Mouse (Mus musculus): ENCODE data around the gene Ptprj. TPM values are rescaled to one million over a fixed set of nuclear protein-coding genes. Genes with fewer than 3 reads are reported as not detected.
A peak's percentile ranks its signal among the peaks of the same experiment; 100 is the strongest.

Gene Ptprj
- polyA plus RNA-seq, 1 experiment from 2014 or later: 5.4 TPM

DNA sequence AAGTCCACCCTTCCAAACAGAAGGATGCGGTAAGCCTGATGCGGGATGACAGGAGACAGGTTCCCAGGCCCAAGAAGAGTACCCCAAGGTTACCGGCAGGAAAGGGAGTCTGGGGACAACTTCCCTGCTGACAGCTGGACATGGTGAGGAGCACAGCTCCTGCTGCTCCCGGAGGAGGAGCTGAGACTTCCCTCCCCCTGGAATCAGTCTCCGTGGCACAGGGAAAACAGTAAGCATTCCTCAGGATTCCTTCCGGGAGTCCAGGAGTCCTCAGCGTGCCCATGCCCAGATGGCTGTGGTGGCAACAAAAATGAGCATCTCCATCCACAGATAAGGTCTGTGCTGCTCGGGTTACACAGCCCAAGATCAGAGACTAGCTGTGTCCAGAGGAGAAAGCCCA, 102.8 kb downstream of the Ptprj start:
- Histone ChIP-seq H3K4me2 (no peak overlapping the region), H3K36me3 (ENCODE audit: insufficient read depth) (no peaks in the 10 kb centered on the region), H3K9ac (0 out of 2 replicates have a peak overlapping the region, but pooled peaks have one; percentile 9), H3K27ac (ENCODE audit: low read depth) (no peak overlapping the region), H3K27me3 (ENCODE audit: insufficient read depth, low read length) (no peaks in the 10 kb centered on the region), H3K9me3 (ENCODE audit: low read depth, low read length) (no peaks in the 10 kb centered on the region), H3K4me3 (ENCODE audit: low read depth, low read length) (no peak overlapping the region), H3K4me1 (ENCODE audit: insufficient read depth) (no peaks in the 10 kb centered on the region)
- no peak for DNase-seq
- ATAC-seq (ENCODE audit: insufficient read depth): no peak
- 20% methylated on average over 8 of the region's 8 CpGs for WGBS
- no peak for TF ChIP-seq CTCF (IDR thresholded peaks at IDR 0.05; ENCODE audit: low read depth)

GRCm38 (mm10) chr2:90476792-90477191, 103.7 kb downstream of the Ptprj start:
- Histone ChIP-seq H3K4me3 (ENCODE audit: low read depth, low read length) (no peak overlapping the region), H3K27me3 (ENCODE audit: insufficient read depth, low read length) (no peaks in the 10 kb centered on the region), H3K4me1 (ENCODE audit: insufficient read depth) (no peaks in the 10 kb centered on the region), H3K27ac (ENCODE audit: low read depth) (no peak overlapping the region), H3K9me3 (ENCODE audit: low read depth, low read length) (no peaks in the 10 kb centered on the region), H3K36me3 (ENCODE audit: insufficient read depth) (no peaks in the 10 kb centered on the region), H3K4me2 (no peak overlapping the region), H3K9ac (no peak overlapping the region)
- ATAC-seq (ENCODE audit: insufficient read depth): no peak
- WGBS: 53% methylated on average over 4 of the region's 5 CpGs
- TF ChIP-seq CTCF (IDR thresholded peaks at IDR 0.05; ENCODE audit: low read depth): no peak
- no peak for DNase-seq

GRCm38 (mm10) chr2:90476319-90476718, 104.1 kb downstream of the Ptprj start:
- H3K36me3 ChIP-seq (ENCODE audit: insufficient read depth): no peaks in the 10 kb centered on the region
- no peaks in the 10 kb centered on the region for H3K27me3 ChIP-seq (ENCODE audit: insufficient read depth, low read length)
- no peak overlapping the region for H3K27ac ChIP-seq (ENCODE audit: low read depth)
- TF ChIP-seq CTCF (IDR thresholded peaks at IDR 0.05; ENCODE audit: low read depth): no peak
- H3K9me3 ChIP-seq (ENCODE audit: low read depth, low read length): no peaks in the 10 kb centered on the region
- H3K4me1 ChIP-seq (ENCODE audit: insufficient read depth): no peaks in the 10 kb centered on the region
- no peak overlapping the region for H3K9ac ChIP-seq
- ATAC-seq (ENCODE audit: insufficient read depth) (no peak), DNase-seq (no peak)
- H3K4me3 ChIP-seq (ENCODE audit: low read depth, low read length): no peak overlapping the region
- no peak overlapping the region for H3K4me2 ChIP-seq
- WGBS: 74% methylated on average over 11 of the region's 11 CpGs

- Histone ChIP-seq H3K27ac (ENCODE audit: low read depth) (no peak overlapping the region), H3K4me3 (ENCODE audit: low read depth, low read length) (peak overlapping the region; percentile 23)
- ATAC-seq (ENCODE audit: insufficient read depth): peak; percentile 48; the same call in 1 of the 2 replicates
Measured at GRCm38 (mm10) chr2:90474593-90475405, 105.6 kb downstream of the Ptprj start.

DNA sequence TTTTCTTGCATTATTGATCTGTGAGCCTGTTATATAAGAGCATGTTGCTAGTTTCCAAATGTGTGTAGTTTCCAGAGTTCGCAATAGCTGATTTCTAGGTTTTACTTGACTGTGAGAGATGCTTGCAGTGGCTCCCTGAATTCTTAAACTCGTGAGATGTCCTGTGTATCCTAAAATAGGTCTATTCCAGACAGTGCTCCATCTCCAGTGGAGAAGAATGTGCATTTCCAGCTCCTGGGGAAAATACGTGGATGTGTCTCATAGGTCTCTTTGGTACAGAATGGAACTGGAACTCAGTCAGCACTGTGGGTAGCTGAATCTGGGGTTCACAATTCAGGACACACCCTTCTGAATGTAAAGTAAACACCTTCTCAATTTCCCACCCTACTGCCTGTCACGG, 107.7 kb downstream of the Ptprj start:
- Histone ChIP-seq H3K27me3 (ENCODE audit: insufficient read depth, low read length) (no peaks in the 10 kb centered on the region), H3K4me2 (no peak overlapping the region), H3K4me3 (ENCODE audit: low read depth, low read length) (no peak overlapping the region), H3K9ac (no peak overlapping the region), H3K36me3 (ENCODE audit: insufficient read depth) (no peaks in the 10 kb centered on the region), H3K9me3 (ENCODE audit: low read depth, low read length) (no peaks in the 10 kb centered on the region), H3K4me1 (ENCODE audit: insufficient read depth) (0 out of 2 replicates have a peak, but pooled peaks cover 2% of the 10 kb centered on the region), H3K27ac (ENCODE audit: low read depth) (no peak overlapping the region)
- 72% methylated on average over 4 of the region's 4 CpGs for WGBS
- ATAC-seq (ENCODE audit: insufficient read depth) (no peak), DNase-seq (no peak)
- no peak for TF ChIP-seq CTCF (IDR thresholded peaks at IDR 0.05; ENCODE audit: low read depth)

More at GRCm38 (mm10) chr2:90474593-90475405, 105.6 kb downstream of the Ptprj start:
- Histone ChIP-seq H3K9me3 (ENCODE audit: low read depth, low read length) (no peaks in the 10 kb centered on the region), H3K4me1 (ENCODE audit: insufficient read depth) (0 out of 2 replicates have a peak, but pooled peaks cover 2% of the 10 kb centered on the region), H3K4me2 (peak overlapping the region; percentile 59), H3K36me3 (ENCODE audit: insufficient read depth) (no peaks in the 10 kb centered on the region), H3K27me3 (ENCODE audit: insufficient read depth, low read length) (no peaks in the 10 kb centered on the region), H3K9ac (0 out of 2 replicates have a peak overlapping the region, but pooled peaks have one; percentile 17)
- peak; percentile 90 for DNase-seq
- 4% methylated on average over 11 of the region's 11 CpGs for WGBS
- TF ChIP-seq CTCF (IDR thresholded peaks at IDR 0.05; ENCODE audit: low read depth): peak; percentile 89

DNA sequence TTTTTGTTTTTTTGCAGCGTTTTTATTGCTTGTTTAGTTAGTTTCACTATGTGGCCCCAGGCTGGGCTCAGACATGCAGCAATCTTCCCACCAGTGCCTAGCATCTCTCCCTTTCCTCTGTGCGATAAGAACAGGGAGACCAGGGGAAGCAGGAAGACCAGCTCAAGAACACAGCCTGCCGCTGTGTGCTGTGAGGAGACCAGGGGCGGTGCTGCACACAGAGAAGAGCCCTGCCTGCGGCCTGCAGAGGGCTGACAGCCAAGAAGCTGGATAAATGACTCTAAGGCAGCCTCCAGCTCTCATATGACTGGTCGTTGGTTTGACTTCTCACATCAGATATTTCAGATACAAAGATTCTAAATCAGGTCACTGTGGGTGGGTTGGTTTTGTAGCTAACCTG, 110.3 kb downstream of the Ptprj start:
- Histone ChIP-seq H3K4me1 (ENCODE audit: insufficient read depth) (0 out of 2 replicates have a peak, but pooled peaks cover 2% of the 10 kb centered on the region), H3K4me3 (ENCODE audit: low read depth, low read length) (no peak overlapping the region), H3K9ac (no peak overlapping the region), H3K27me3 (ENCODE audit: insufficient read depth, low read length) (no peaks in the 10 kb centered on the region), H3K27ac (ENCODE audit: low read depth) (no peak overlapping the region), H3K4me2 (no peak overlapping the region), H3K36me3 (ENCODE audit: insufficient read depth) (no peaks in the 10 kb centered on the region), H3K9me3 (ENCODE audit: low read depth, low read length) (no peaks in the 10 kb centered on the region)
- ATAC-seq (ENCODE audit: insufficient read depth) (peak; percentile 36; the same call in 1 of the 2 replicates), DNase-seq (peak; percentile 61)
- 26% methylated on average over 6 of the region's 6 CpGs for WGBS
- no peak for TF ChIP-seq CTCF (IDR thresholded peaks at IDR 0.05; ENCODE audit: low read depth)

- ATAC-seq (ENCODE audit: insufficient read depth) (0 out of 2 replicates have a peak, but pooled peaks have one; percentile 9), DNase-seq (peak; percentile 14)
- no peaks in the 10 kb centered on the region for H3K9me3 ChIP-seq (ENCODE audit: low read depth, low read length)
- no peak overlapping the region for H3K4me3 ChIP-seq (ENCODE audit: low read depth, low read length)
- no peaks in the 10 kb centered on the region for H3K36me3 ChIP-seq (ENCODE audit: insufficient read depth)
- no peaks in the 10 kb centered on the region for H3K27me3 ChIP-seq (ENCODE audit: insufficient read depth, low read length)
- H3K27ac ChIP-seq (ENCODE audit: low read depth): no peak overlapping the region
- 0 out of 2 replicates have a peak, but pooled peaks cover 2% of the 10 kb centered on the region for H3K4me1 ChIP-seq (ENCODE audit: insufficient read depth)
- H3K4me2 ChIP-seq: no peak overlapping the region
- H3K9ac ChIP-seq: no peak overlapping the region
- TF ChIP-seq CTCF (IDR thresholded peaks at IDR 0.05; ENCODE audit: low read depth): no peak
- WGBS: 45% methylated on average over 7 of the region's 7 CpGs
Measured at GRCm38 (mm10) chr2:90466480-90466879, 114.0 kb downstream of the Ptprj start.

Measured in lung, embryonic 14.5 days (tissue).